Mouse (Mus musculus) bone marrow macrophage, adult 2 months (primary cell): ENCODE data around the gene Parm1.

Experiments
- CTCF ChIP-seq: IDR thresholded peaks from 2 replicates; pipeline ENCODE4 v1.5.1; 2012; ENCODE audit warnings: low read depth, mild to moderate bottlenecking, low read length, moderate library complexity
- POLR2A ChIP-seq: IDR thresholded peaks from 2 replicates; pipeline ENCODE4 v1.6.1; 2012; ENCODE audit warnings: mild to moderate bottlenecking, low read depth, low read length, borderline replicate concordance

DNA sequence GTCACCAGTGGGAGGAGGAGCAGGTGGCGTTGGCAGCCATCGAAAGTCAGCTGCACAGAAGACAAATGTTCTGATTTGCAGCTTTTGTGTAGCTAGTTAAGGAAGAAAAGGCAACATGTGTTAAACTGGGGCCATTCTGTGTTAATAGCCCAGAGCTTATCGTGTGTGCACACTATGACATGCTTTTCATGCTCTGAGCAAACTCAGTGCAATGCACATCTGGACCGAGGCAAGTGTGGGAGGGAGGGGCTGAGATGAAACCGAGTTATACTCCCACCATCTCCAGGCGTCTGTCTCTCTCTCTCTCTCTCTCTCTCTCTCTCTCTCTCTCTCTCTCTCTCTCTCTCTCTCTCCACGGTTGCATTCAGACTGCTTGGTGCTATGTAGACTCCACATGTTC is 82.4 kb downstream of the Parm1 start:
- no peak for TF ChIP-seq POLR2A
- no peak for TF ChIP-seq CTCF
